Mouse (Mus musculus) CD4-positive, CD25-positive, alpha-beta regulatory T cell, adult 2 months (primary cell): ENCODE data around the gene Pan2.
A peak's percentile ranks its signal among the peaks of the same experiment; 100 is the strongest.
"Not testable (repeated sequence)": the region's sequence is repeated elsewhere in the genome, so short reads cannot be mapped to it uniquely, and the experiment has no call there.

Experiments
- DNase-seq: peaks from one replicate; pipeline ENCODE4 v3.0.0-alpha.2; 2012; ENCODE audit warnings: low read depth, low spot score

The Pan2 gene

DNA sequence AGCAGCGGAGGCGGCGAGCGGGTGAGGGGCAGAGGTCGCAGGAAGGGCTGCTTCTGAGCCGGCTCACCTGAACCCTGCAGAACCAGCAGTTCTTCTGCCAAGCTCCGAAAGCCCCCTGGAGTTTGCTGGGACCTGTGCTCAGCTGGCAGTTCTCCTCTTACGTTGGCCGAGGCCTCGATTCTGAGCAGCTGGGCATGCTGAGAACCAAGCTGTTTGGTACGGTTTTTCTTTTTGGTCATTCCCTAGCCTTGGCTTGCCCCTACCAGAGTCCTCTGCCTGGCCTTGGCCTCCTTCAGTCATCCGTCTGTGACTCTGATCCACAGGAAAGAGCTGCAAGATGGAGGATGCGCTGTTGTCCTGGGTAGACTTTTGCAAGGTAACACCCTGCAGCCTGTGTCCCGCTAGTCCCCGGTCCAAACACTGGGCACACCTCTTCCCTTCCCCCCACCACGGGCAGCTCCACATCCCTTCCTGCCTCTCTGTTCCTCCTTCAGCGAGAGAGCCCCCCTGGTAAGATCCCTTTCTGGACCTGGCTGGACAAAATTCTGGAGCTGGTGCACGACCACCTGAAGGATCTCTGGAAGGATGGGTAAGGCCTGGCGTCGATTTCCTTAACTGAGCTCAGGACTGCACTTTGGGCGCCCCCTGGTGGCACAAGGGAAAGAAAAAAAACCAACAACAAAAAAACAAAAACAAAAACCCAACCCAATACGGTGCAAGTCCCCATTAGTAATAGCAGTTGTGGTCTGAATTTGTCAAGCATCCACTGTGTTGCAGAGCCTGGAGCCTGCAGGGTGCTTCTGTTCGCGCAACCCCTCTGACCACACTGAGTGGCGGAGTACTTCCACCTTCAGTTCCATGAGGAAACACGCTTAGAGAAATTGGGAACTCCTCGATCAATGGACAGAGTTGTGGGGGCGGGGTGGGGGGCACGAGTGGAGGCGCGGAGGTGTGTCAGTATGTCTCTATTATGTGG lies 19.2 kb upstream of the Pan2 start:
- peak; percentile 84 for DNase-seq

DNA sequence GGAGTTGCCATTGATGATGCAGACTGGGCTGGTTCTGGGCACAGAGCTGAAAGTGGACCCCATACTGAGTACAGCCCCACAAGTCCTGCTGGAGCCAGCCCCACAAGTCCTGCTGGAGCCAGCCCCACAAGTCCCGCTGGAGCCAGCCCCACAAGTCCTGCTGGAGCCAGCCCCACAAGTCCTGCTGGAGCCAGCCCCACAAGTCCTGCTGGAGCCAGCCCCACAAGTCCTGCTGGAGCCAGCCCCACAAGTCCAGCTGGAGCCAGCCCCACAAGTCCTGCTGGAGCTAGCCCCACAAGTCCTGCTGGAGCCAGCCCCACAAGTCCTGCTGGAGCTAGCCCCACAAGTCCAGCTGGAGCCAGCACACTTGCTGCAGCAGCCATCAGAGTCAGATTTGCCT lies 12.5 kb upstream of the Pan2 start:
- not testable (repeated sequence) for DNase-seq

DNA sequence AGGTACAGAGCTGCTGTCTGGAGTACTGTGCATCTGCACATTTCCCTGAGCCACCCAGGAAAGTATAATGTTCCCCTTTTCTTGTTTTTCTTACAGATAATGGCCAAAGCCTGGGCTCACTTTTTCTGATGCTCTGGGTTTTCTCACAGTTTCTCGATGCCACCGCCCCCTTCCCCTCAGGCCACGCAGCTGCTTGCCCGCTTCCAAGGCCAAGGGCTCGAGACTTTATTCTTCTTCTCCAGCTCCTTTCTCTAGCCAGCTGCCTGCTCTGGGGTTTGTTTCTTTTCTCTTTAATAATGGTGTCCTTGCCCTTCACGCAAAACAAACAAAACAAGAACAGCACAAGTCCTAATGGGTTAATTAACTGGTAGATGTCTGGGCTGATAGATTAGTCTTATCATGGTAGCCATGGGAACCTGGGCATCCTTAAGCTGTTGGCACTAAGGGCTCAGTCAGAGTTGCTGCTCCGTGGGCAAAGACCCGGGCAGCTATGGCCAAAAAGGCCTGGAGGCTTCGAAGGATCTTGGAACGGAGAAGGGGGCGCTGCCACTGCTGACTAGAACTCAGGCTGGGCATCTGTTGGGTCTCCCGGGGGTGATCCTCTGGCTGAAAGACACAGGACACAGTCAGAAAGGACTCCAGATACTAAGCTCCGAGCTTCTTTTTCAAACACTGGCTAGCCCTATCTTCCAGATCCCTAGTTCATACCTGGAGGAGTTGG lies 6.6 kb upstream of the Pan2 start:
- DNase-seq, result no peak

DNA sequence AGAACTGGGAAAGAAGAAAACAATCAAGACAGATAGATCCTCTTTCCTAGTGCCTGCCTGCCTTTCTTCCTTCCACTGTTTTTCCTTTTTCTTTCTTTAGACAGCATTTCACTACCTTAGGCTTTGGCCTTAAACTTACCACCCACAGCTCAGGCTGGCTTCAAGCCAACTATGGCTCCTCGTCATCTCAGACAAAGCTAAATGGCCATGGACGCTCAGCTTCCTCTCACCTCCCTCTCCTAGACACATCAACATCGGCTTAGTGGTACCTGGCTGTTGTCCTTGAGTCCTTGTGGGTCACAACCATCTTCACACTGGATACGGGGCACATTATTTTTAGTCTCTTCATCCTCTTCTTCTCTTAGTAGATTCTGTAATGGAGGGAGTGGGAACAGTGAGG lies 5.9 kb upstream of the Pan2 start:
- DNase-seq, result no peak

DNA sequence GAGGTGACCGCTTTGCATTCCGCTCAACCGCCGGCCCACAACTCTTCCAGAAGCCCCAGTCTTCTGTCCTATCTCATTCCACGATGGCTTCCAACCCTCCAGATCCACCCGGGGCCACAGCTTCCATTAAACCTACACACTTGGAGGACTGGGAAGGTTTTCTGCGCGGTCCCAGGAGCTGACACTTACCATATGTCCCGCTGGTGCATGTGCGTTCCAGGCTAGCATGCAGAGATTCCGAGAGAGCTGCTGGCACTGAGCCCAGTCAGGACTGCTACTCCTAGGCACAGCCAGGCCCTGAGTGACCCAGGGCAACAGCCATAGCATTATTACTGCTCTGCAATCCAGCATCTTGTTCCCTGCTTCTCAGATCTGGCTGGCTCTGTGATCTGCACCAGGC lies 5.5 kb upstream of the Pan2 start:
- no peak for DNase-seq

DNA sequence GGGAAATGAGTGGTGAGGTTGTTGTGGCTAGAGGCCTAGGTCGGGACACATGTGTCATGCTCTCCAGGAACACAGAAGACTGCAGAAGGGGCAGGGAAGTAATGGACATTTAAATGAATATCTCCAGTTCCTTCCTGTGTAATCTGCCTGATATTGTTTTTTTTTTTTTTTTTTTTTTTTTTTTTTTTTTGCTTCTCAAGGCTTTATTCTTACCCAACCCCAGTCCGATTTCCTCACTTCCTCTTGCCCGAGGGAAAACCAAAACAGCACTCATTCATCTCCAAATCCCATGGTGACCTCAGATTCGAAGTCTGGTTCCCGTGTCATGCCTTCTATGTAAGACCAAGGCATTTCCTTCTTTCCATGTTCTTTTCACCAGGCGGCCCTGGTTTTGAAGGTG lies 4.9 kb upstream of the Pan2 start:
- no peak for DNase-seq

DNA sequence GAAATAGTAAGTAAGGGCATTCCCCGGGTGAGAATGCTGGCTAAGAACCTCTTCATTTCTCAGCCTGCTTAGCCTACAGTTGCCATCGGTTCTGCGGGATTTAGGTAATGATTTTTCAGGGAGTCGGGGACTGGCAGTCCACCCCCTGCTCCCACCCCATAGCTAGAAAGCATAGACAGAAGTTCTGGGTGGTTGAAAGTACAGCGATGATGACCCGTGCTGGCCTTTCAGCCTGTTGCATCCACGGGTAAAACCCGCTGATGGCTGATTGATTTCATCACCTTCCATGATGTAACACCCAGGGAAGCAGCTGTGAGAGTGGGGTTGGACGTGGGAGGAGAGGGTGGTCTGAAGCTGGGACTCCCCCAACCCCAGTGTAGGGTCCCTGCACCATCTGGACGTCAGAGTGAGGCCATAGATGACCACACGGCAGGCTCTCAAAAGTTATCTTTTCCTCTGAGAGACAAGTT lies 4.4 kb upstream of the Pan2 start, which contains the start of gene Il23a:
TSS of gene Il23a (minus strand) at position 51 of the 470 bp plus-strand sequence.
- no peak for DNase-seq

DNA sequence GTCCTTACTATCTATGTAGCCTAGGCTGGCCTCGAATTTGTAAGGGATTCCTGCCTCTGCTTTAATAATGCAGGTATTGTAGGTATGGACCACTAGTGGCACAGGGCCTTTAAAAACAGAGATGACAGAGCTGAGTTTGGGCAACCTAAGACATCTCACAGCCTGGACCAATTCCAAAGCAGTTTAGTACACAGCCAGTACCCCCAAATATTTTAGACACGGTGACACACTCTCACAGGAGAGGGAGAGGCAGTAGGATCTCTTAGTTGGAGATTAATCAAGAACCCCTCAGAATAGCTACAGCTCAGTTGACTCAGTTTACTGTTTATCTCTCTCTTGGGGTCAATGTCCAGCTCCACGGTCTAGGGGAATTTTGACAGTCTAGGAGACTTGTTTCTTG lies 778 bp upstream of the Pan2 start:
- no peak for DNase-seq

DNA sequence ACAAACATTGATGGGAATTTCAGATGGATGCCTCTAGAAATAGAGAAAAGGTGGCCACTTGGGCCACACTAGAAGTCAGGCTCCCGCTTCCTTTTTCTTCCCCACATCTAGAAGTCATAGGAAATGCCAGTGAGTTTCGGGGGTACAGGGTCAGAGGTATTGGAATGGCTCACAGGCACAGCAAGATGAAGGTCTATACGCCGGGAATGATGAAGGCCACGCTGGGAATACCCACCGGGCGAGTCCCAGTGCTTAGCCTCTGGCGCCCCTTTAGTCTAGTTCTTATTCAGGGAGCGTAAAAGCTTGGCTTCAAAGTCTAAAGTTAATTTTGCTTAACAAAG lies 380 bp upstream of the Pan2 start:
- no peak for DNase-seq

DNA sequence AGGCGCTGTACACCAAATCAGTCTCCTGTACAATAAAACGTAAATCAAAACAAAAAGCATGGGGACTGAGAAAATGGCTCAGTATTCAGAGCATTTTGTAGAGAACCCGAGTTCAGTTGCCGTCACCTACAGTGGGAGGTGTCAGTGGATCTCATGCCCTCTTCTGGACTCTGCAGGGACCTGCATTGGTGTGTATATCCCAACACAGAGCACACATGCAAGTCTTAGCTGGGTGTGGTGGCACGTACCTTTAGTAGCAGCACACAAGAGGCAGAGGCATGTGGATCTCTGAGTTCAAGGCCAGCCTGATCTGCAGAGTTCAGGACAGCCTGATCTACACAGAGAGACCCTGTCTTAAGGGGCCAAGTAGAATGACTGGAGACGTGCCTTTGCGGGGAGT lies 6.5 kb downstream of the Pan2 start:
- DNase-seq, result no peak

DNA sequence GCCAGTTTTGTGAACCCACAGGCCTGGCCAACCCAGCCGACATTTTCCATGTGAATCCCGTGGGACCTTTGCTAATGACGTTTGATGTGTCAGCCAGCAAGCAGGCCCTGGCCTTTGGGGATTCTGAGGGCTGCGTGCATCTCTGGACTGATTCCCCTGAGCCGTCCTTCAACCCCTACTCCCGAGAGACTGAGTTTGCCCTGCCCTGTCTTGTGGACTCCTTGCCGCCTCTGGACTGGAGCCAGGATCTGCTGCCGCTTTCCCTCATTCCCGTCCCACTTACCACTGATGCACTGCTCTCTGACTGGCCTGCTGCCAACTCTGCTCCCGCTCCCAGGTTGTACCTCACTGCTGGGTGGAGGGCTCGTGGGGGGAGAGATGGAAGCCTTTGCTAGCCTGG lies 7.0 kb downstream of the Pan2 start:
- no peak for DNase-seq

DNA sequence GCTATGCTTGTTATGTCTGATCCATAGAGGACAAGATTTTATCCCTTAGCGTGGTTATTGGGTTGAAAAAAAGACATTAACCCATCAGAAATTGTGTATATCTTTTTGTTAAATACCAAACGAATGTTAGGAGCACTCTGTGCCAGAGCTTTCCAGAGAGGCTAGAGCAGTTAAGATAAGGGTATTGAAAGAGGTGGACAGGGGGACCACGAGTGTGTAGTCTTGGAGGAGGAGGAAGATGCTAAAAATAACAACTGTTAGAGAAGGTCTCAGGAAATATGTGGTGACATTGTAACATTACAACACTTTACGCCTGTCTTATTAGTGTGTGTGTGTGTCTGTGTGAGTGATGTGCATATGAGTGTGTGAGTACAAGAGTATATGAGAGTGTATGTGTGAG lies 7.8 kb downstream of the Pan2 start:
- no peak for DNase-seq

DNA sequence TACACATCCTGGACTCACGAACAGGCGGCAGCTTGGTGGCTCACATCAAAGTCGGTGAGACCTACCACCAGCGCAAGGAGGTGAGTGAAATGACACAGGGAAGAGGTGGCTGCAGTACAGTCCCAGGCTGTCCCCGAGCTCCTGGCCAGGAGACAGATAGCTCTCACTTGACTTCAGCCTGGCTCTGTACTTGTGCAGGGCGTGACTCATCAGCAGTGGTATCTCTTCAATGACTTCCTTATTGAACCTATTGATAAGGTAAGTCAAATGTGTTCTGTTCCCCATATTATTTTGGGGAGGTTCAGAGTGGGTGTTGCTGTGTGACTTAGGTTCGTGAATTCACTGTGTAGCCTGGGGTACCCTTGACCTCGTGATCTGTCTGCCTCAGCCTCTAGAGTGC lies 12.4 kb downstream of the Pan2 start:
- no peak for DNase-seq

DNA sequence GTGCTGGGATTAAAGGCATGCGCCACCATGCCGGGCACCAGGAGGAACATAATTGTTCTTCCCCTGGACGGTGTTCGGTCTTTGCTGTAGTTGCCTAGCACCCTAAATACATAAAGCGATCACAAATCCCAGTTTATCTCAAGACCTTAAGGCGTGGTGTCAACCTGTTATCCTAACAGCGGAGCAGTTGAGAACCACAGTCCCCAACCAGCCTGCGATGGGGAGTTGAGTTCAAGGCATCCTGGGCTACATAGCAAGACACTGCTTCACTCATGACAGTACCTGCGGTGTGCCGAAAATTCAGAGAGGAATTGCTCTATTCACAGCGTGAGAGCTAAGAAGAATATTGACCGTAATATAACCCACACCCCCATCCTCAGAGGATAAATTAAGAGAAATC lies 18.5 kb downstream of the Pan2 start:
- no peak for DNase-seq

DNA sequence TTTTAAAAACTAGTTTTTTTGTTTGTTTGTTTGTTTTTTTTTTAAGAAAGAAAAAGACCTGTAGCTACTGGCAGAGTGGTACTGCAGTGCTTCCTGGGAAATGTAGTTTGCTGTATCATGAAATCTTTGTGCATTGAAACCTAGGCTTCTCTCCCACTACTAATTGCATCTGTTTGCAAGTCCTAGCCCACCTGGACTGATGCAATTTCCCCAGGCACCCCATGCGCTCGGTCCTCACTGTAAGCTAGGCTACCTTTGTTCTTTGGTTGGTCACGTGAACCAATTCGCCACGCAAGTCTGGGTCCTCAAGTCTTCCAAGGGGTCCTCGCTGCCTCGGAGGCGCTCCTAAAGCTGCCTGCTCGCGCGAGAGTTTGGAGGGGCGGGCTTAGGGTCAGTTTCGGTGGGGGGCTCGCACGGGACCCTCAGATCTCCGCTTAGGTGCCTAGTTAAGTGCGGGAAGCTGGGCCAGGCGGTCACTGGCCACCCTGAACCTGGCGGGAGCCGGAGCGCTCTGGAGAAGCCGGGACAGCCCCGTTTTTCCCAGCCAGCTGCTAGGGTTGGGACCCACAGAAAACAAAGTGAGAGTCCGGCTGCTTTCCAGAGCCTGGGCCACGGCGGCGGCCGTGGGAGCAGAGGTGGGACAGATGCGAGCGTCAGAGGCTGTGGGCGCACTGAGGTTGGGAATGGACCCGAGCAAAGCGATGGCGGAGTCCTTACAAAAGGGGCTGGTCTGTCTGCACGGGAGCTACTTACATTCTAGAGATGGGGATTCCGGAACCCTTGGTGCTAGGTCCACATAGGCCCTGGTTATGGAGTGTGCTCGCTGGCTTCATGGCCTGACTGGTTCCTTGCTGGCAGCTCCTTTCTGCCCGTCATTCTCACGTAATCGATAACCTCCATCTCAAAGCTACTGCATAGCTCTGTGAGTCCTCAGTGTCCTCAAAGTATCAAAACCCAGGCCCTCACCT lies 19.3 kb downstream of the Pan2 start, which contains the start of gene Cnpy2:
TSS of gene Cnpy2 (plus strand) at position 319 of the 968 bp plus-strand sequence.
- peak; percentile 82 for DNase-seq

DNA sequence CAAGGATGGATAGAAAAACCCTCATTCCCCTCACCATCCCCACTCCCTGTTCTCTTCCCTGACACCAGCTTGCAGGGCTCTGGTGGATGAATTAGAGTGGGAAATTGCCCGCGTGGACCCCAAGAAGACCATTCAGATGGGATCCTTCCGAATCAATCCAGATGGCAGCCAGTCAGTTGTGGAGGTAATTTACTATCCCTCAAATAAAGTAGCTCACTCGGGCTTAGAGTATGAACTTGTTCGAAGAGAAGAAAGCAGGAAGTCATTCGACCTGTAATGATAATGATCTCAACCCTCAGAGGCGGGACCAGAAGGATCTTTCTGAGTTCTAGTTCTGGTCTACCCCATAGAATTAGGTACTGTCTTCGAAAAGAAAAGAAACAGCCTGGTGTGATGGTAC lies 20.4 kb downstream of the Pan2 start:
- DNase-seq, result peak; percentile 65

DNA sequence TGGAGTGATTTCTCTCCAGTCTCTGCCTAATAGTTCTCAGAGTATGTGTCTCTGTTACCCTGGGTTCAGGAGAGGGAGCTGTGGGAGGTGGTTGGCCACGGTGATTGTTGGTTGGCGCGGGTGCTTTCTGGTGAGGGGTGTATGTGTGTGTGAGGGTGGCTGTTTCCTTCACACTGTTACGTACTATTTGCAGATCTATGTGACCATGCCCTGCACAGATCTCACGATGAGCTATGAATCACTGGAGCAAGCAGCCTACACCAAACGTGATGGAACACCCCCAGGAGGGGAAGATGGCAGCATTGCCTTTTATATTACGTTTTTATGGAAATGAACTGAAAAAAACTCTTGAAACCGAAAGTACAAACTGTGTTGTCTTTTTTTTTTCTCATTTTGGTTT lies 23.7 kb downstream of the Pan2 start:
- DNase-seq, result no peak

DNA sequence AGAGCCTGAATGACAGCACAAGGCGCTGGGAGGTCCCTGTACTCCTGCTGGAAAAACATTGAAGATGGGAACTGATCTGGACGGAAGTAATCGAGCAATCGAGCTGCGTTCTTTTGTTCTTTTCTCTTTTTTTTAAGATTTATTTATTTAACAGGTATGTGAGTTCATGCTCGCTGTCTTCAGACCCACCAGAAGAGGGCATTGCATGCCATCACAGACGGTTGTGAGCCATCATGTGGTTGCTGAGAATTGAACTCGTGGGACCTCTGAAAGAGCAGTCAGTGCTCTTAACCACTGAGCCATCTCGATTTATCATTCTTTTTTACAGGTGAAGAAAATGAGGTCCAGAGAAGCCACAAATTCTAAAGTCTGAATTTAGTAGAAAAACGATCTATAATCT lies 24.5 kb downstream of the Pan2 start:
- DNase-seq, result peak; percentile 46

DNA sequence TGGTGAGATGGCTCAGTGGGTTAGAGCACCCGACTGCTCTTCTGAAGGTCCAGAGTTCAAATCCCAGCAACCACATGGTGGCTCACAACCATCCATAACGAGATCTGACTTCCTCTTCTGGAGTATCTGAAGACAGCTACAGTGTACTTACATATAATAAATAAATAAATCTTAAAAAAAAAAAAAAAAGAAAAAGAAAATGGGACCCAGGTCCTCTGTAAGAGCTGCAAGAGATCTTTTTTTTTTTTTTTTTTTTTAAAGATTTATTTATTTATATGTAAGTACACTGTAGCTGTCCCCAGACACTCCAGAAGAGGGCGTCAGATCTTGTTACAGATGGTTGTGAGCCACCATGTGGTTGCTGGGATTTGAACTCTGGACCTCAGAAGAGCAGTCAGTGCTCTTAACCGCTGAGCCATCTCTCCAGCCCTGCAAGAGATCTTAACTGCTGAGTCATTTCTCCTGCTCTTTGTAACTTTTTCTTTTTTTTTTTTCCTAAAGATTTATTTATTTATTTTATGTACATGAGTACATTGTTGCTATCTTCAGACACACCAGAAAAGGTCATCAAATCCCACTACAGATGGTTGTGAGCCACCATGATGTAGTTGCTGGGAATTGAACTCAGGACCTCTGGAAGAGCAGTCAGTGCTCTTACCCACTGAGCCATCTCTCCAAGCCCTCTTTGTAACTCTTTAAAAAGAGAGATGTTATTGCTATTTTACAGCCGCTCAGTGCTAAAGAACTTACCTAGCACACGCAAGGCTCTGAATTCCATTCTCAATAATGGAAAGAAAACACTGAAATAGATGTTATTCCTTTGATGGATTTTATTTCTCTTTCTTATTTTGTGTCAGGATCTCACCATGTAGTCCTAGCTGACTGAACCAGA lies 29.5 kb downstream of the Pan2 start:
- DNase-seq, result not testable (repeated sequence)

DNA sequence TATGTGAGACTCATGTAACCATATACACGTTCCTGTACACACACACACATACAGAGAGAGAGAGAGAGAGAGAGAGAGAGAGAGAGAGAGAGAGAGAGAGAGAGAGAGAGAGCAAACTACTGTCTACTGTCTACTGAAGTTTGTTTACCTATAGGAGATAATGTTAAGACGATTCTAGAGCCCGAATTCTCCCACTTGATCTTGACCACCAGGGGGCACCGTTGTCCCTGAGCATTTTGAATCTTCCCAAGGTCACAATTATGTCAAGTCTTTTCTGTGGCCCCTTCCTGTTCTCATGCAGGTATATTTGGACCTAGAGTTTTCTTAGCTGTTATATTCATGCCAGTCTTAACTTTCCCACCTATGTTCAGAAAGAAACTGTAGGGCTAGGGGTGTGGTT lies 32.4 kb downstream of the Pan2 start:
- peak; percentile 92 for DNase-seq

DNA sequence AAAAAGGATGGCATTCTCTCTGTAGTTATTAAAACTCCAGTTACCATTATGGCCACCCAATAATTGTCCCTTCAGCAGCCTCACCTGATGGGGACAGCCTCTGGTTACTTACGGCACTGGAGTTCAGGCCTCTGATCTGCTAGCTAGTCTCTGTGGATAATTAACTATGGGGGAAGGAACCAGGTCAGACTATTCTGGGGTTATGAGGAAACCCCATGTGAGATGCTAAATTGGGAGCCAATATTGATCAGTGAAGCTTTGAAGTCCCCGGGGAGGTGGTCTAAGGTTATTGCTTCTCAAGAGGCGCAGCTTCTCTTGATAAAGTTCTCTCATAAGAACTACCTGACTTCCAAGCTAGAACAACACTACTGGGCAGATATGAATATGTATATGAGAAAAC lies 33.1 kb downstream of the Pan2 start:
- no peak for DNase-seq
